Mouse (Mus musculus) kidney, adult 10 weeks (tissue): ENCODE data around the gene Wnt7a. TPM values are rescaled to one million over a fixed set of nuclear protein-coding genes. Genes with fewer than 3 reads are reported as not detected.

Experiments
- polyA plus RNA-seq: library from polyadenylated mRNA; stranded (reverse); fragments of 350-450 nt; fragmentation: Illumina TruSeq; extraction: RNeasy Lipid Tissue Mini Kit (QIAGEN cat#74804); gene quantifications from one replicate; pipeline ENCODE4 v1.2.3, GENCODE M21; 2014; ENCODE audit warnings: low read depth, low replicate concordance

Wnt7a gene
- polyA plus RNA-seq, result not detected

GRCm38 (mm10) chr6:91410961-91411368, at the start of gene Wnt7a:
Gene Wnt7a (minus strand): TSS chr6:91411363.

Other genes starting within 250 kb of the Wnt7a start
- 0.49 TPM for gene Fbln2, start 198.9 kb downstream of the Wnt7a start, polyA plus RNA-seq
- gene Chchd4, start 62.2 kb upstream of the Wnt7a start, polyA plus RNA-seq, result 17.8 TPM
- 6.5 TPM for gene Tmem43, start 62.3 kb upstream of the Wnt7a start, polyA plus RNA-seq
- gene Xpc, start 104.5 kb upstream of the Wnt7a start, polyA plus RNA-seq, result 7.0 TPM
- gene Lsm3, start 104.6 kb upstream of the Wnt7a start, polyA plus RNA-seq, result 68.5 TPM